Mouse (Mus musculus) lung, postnatal 0 days (tissue): ENCODE data around the gene Pcbp3. TPM values are rescaled to one million over a fixed set of nuclear protein-coding genes. Genes with fewer than 3 reads are reported as not detected.

ENCODE experiments used
- ATAC-seq: fragments of 200-750 bp; cut with Nextera tagmentation; 2 replicates; pipeline ENCODE4 v1.8.0; 2017; ENCODE audit warnings: moderate library complexity
- DNase-seq: peaks from one replicate; pipeline ENCODE4 v3.0.0-alpha.2; 2016; ENCODE audit warnings: low spot score
- H3K27ac ChIP-seq: fragments of 300-500 bp; sonication (generic); 2 replicates; pipeline ENCODE4 v1.5.1; 2014; ENCODE audit warnings: antibody characterized with exemption, mild to moderate bottlenecking, low read length, mixed read lengths
- H3K27me3 ChIP-seq: fragments of 300-500 bp; sonication (generic); replicated peaks from 2 replicates; pipeline ENCODE4 v1.6.1; 2014; ENCODE audit warnings: low read length, mixed read lengths; ENCODE audit not compliant: insufficient read depth
- H3K36me3 ChIP-seq: fragments of 300-500 bp; sonication (generic); 2 replicates; pipeline ENCODE4 v1.6.1; 2014; ENCODE audit warnings: low read length, mixed read lengths; ENCODE audit not compliant: insufficient read depth
- H3K4me1 ChIP-seq: fragments of 300-500 bp; sonication (generic); 2 replicates; pipeline ENCODE4 v1.6.1; 2014; ENCODE audit warnings: antibody characterized with exemption, low read depth, low read length, mixed read lengths; ENCODE audit not compliant: insufficient read depth
- H3K4me2 ChIP-seq: fragments of 300-500 bp; sonication (generic); replicated peaks from 2 replicates; pipeline ENCODE4 v1.6.1; 2014; ENCODE audit warnings: low read depth, mild to moderate bottlenecking, low read length, moderate library complexity, mixed read lengths
- H3K4me3 ChIP-seq: fragments of 300-500 bp; sonication (generic); 2 replicates; pipeline ENCODE4 v1.5.1; 2014; ENCODE audit warnings: low read depth, low read length
- H3K9ac ChIP-seq: fragments of 300-500 bp; sonication (generic); replicated peaks from 2 replicates; pipeline ENCODE4 v1.6.1; 2014; ENCODE audit warnings: low read depth, mild to moderate bottlenecking
- H3K9me3 ChIP-seq: fragments of 300-500 bp; sonication (generic); 2 replicates; pipeline ENCODE4 v1.6.1; 2016; ENCODE audit warnings: low read length, mixed read lengths
- CTCF ChIP-seq: IDR thresholded peaks from 2 replicates; pipeline ENCODE4 v1.5.1; 2016; ENCODE audit warnings: antibody characterized with exemption, mild to moderate bottlenecking
- EP300 ChIP-seq: IDR thresholded peaks from 2 replicates; pipeline ENCODE4 v1.6.1; 2016; ENCODE audit warnings: antibody characterized with exemption, mild to moderate bottlenecking, control low read depth
- WGBS: fragments of 180-500 bp; shearing (Covaris S2); extraction: QIAGEN DNeasy Blood & Tissue Kit; methylation state at CpG from one replicate; pipeline ENCODE4 v1.1.7; 2014; 5-methylcytosine and 5-hydroxymethylcytosine counted together
- polyA plus RNA-seq: library from polyadenylated mRNA; unstranded; fragments of >200 nt; fragmentation: Nextera tagmentation; extraction: Ambion mirVana; gene quantifications from 2 replicates; pipeline ENCODE4 v1.2.1, GENCODE M21; 2015

The Pcbp3 gene
- polyA plus RNA-seq, 1 experiment from 2014 or later: 29.3 TPM

DNA sequence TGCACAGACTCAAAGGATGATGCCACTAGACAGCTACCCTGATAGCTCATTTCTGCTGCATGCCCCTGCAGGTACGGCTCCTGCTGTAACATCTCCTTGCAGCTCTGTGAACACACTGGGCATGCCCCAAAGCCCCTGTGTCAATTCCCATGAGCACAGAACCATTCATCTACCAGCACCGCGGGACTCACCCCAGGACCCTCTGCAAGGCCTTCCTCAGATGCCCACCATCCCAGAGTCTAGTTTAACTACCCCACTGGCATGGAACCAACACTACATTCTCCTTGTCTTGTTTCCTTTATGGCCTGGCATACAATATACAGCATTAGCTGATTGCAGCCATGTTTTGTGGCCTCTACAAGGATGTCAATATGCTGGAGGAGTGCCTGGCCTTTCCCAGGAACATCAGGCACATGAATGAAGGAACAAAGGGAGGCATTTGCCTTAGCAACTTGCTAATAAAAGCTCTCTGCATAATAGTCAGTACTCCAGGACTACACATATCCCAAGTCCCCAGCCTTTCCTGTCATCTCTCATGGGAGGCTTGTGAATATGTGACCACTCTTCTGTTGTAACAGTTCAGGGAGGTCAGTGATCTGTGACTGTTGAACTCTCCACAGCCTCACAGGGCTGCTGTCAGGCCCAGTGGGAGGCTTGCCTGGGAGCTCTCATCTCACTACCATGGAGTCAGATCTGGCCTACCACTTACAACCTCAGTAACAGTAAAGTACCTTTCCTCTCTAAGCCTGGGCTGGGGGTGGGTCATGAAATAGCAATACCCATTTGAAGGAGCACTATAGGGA is 78.0 kb downstream of the Pcbp3 start:
- Histone ChIP-seq H3K9me3 (no peaks in the 10 kb centered on the region), H3K4me3 (no peak overlapping the region)
- ATAC-seq: no peak

DNA sequence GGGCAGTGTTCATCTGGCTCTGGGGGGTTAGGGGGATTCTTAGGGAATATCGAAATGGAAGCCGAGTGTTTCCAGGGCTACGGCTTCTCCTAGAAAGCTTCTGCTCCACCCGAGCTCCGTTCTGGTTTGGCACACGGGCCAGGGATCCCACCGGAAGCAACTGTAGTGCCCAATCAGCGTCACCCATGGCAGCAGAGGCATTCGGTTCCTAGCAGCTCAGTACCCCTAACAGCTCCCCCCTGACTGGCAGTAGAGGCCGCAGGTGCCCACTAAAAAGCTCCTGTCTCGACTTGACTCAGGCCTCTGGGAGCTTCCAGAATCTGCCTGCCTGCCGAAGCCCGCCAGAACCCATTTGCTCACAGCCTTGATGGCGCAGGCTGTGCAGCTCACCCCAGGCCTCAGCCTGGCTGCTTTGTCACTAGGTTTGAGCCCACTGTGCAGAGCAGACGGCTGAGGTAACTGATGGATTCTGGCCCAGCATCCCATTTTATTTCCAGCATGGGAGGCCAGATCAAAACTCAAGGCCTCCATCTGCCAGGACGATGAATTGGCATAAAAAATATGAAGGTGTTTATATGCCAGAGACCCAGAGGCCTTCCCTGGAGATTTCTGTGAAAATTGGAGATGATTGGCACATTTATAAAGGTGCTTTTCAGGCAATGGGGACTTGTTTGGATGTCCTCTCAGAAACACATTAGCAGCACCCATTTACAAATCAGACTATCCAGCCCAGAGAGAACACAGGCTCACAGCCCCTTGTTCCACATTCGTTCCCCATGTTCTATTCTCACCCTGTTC is 78.8 kb downstream of the Pcbp3 start:
- no peaks in the 10 kb centered on the region for H3K4me1 ChIP-seq
- H3K9me3 ChIP-seq: no peaks in the 10 kb centered on the region
- no peak overlapping the region for H3K9ac ChIP-seq
- DNase-seq (no peak), ATAC-seq (no peak)
- no peak for TF ChIP-seq CTCF
- TF ChIP-seq EP300: no peak
- WGBS: 76% methylated on average over 17 of the region's 17 CpGs
- H3K36me3 ChIP-seq: no peaks in the 10 kb centered on the region
- no peaks in the 10 kb centered on the region for H3K27me3 ChIP-seq
- no peak overlapping the region for H3K4me2 ChIP-seq
- no peak overlapping the region for H3K27ac ChIP-seq
- no peak overlapping the region for H3K4me3 ChIP-seq

More for the DNA sequence above, 78.0 kb downstream of the Pcbp3 start:
- Histone ChIP-seq H3K27me3 (no peaks in the 10 kb centered on the region), H3K9ac (no peak overlapping the region), H3K4me1 (no peaks in the 10 kb centered on the region), H3K4me2 (no peak overlapping the region), H3K27ac (no peak overlapping the region), H3K36me3 (no peaks in the 10 kb centered on the region)
- TF ChIP-seq CTCF: no peak
- no peak for TF ChIP-seq EP300
- WGBS: 88% methylated on average over 3 of the region's 3 CpGs
- no peak for DNase-seq

DNA sequence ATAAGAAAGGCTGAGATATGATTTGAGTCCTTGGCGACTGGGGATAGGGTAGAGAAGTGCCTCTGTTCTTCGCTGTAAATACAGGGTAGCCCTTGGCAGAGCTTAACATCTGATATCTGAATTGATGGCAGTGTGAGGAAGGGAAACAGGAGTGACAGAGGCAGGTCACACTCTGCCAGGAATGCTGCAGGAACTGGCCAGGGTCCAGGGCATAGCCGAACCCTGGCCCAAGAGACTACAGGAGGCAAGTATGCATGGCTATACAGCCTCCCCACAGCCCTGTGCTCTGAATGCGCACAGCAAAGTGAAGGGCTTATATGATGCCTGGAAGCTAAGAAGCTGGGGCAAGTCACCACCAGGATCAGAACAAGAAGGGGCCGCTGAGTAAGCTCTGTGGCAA is 79.8 kb downstream of the Pcbp3 start:
- no peak for TF ChIP-seq CTCF
- no peak for TF ChIP-seq EP300
- DNase-seq (no peak), ATAC-seq (no peak)
- no peak overlapping the region for H3K27ac ChIP-seq
- H3K9ac ChIP-seq: no peak overlapping the region
- no peaks in the 10 kb centered on the region for H3K9me3 ChIP-seq
- H3K27me3 ChIP-seq: no peaks in the 10 kb centered on the region
- H3K4me3 ChIP-seq: no peak overlapping the region
- H3K36me3 ChIP-seq: no peaks in the 10 kb centered on the region
- WGBS: 49% methylated on average over 5 of the region's 5 CpGs
- H3K4me2 ChIP-seq: no peak overlapping the region
- H3K4me1 ChIP-seq: no peaks in the 10 kb centered on the region

DNA sequence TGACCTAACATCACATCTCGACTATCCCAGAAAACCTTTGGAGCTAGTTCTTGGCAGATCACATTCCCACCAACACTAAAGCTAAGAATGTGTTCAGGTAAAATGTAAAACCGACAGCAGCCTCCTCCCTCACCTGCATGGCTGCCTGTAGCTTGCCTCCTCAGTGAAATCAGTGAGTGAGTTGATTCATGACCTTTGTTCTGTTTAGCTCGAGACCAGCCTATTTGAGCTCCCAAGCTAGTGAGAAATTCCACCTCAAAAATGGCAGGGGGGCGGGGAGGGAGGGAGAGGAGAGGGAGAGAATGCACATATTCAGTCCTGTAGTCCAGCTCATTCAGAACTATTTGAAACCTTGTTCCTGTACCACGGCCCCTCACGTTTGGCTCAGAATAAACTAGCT is 86.4 kb downstream of the Pcbp3 start:
- H3K9ac ChIP-seq: no peak overlapping the region
- no peak for ATAC-seq
- no peaks in the 10 kb centered on the region for H3K27me3 ChIP-seq
- H3K4me2 ChIP-seq: no peak overlapping the region
- H3K4me1 ChIP-seq: no peaks in the 10 kb centered on the region
- no peak overlapping the region for H3K27ac ChIP-seq
- TF ChIP-seq CTCF: no peak
- TF ChIP-seq EP300: no peak
- no peaks in the 10 kb centered on the region for H3K36me3 ChIP-seq
- no peaks in the 10 kb centered on the region for H3K9me3 ChIP-seq
- DNase-seq: no peak
- H3K4me3 ChIP-seq: no peak overlapping the region
- 66% methylated on average over 6 of the region's 6 CpGs for WGBS

DNA sequence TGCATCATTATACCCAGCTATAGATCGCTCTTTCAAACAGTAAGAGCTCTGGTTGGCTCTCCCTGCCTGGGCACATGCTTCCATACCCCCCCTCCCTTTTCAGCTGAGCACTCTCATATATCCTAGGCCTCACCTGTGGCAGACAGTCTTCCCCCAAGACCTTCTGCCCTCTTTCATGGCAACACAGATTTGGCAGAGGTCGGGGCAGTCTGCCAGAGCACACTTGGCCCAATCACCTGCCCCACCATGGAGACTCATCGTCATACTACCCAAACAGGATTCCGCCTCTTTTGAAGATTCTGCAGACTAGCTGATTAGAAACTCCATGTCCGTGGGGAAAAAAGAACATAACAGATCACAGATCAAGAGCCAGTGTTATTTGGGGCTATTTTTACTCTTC is 86.8 kb downstream of the Pcbp3 start:
- no peak overlapping the region for H3K27ac ChIP-seq
- no peaks in the 10 kb centered on the region for H3K27me3 ChIP-seq
- H3K4me3 ChIP-seq: no peak overlapping the region
- H3K9ac ChIP-seq: no peak overlapping the region
- H3K4me2 ChIP-seq: no peak overlapping the region
- no peaks in the 10 kb centered on the region for H3K4me1 ChIP-seq
- ATAC-seq (no peak), DNase-seq (no peak)
- H3K9me3 ChIP-seq: no peaks in the 10 kb centered on the region
- H3K36me3 ChIP-seq: no peaks in the 10 kb centered on the region
- TF ChIP-seq CTCF (no peak), EP300 (no peak)
- WGBS: 75% methylated on average over 5 of the region's 5 CpGs

DNA sequence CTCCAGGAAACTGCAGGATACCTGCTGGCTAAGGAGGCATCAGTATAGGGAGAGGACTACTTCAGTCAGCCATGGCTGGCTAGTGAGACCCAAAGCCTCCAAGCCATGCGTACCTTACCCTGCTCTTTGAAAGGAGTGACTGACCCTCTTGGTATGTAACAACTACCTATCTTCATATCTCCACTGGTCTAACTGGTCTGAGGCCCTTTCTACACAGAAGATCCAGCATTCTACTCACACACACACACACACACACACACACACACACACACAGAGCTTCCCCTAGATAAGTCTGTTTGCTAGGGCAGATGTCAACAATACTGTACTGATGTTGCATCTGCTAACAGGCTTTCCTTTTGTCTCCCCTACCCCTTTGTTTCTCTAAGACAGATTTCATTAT is 87.3 kb downstream of the Pcbp3 start:
- Histone ChIP-seq H3K27me3 (no peaks in the 10 kb centered on the region), H3K36me3 (no peaks in the 10 kb centered on the region), H3K9me3 (no peaks in the 10 kb centered on the region), H3K4me1 (no peaks in the 10 kb centered on the region), H3K4me3 (no peak overlapping the region), H3K9ac (no peak overlapping the region), H3K4me2 (no peak overlapping the region), H3K27ac (no peak overlapping the region)
- DNase-seq (no peak), ATAC-seq (no peak)
- TF ChIP-seq EP300 (no peak), CTCF (no peak)
- WGBS: 77% methylated on average over 1 of the region's 1 CpGs
